Mouse (Mus musculus) mouse trophoblast stem cell (cell line): ENCODE measurements around the gene Armh1.
"Not testable (repeated sequence)": the region's sequence is repeated elsewhere in the genome, so short reads cannot be mapped to it uniquely, and the experiment has no call there.

Experiments
- in situ Hi-C, 2 experiments: fragments of 300-500 bp; cut with MseI, MboI; formaldehyde crosslinking; loops; 2 replicates in 1 of 2; 3 replicates in 1 of 2; pipeline ENCODE4 v1.15.1; 2025

Armh1 gene

DNA sequence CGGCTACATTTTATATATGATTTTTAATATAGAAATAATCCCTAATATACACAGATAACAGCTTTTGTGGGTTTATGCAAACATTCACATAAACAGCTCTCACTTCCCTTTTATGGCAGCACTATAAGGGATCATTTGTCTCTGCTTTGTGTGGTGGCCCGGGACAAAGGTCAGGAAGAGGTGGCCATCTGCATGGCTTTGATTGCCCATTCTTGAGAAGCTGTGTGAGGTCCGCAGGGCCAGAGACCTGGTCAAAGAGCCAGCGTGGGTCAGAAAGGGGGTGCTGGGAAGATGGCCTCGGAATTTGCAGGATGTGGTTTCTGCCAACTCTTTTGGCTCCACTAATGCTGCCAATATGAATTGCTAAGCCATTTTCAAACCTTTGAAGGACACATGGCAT is 28.9 kb downstream of the Armh1 start:
- in situ Hi-C loops = no loop called here

- in situ Hi-C loops = no loop called here
These were observed 30.1 kb downstream of the Armh1 start for GRCm38 (mm10) chr4:117221836-117222235.

DNA sequence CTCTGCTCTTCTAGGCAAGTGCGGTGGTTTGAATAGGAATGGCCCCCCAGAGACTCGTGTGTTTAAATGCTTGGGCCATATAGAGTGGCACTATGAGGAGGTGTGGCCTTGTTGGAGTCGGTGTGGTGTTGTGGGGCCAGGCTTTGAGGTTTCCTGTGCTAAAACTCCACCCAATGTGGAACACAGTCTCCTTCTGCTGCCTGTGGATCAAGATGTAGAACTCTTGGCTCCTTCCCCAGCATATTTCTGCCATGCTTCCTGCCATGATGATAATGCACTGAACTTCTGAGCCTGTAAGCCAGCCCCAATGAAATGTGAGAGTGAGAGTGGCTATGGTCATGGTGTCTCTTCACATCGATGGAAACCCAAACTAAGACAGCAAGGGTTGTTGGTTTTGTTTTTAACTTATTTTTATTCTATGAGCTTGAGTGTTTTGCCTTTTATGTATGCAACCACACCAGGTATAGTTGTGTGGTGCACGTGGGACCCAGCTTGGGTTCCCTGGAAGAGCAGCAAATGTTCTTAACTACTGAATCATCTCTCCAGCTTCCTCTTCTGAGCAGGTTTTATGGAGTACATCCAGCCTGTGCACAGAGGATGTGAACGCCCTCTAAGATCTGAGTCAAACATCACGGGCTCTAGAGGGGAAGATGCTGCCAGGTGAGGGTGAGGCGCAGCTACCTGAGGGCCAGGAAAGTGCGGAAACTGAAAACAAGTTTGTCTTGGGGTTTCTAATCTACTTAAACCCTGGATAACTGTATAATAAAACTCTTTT is 31.0 kb downstream of the Armh1 start:
- in situ Hi-C loops = no loop called here

GRCm38 (mm10) chr4:117218517-117219219 is 33.3 kb downstream of the Armh1 start:
- in situ Hi-C loops = no loop called here

- in situ Hi-C loops = no loop called here
These were observed 34.9 kb downstream of the Armh1 start for GRCm38 (mm10) chr4:117217029-117217428.

GRCm38 (mm10) chr4:117214250-117214649 is 37.7 kb downstream of the Armh1 start:
- in situ Hi-C loops = no loop called here

DNA sequence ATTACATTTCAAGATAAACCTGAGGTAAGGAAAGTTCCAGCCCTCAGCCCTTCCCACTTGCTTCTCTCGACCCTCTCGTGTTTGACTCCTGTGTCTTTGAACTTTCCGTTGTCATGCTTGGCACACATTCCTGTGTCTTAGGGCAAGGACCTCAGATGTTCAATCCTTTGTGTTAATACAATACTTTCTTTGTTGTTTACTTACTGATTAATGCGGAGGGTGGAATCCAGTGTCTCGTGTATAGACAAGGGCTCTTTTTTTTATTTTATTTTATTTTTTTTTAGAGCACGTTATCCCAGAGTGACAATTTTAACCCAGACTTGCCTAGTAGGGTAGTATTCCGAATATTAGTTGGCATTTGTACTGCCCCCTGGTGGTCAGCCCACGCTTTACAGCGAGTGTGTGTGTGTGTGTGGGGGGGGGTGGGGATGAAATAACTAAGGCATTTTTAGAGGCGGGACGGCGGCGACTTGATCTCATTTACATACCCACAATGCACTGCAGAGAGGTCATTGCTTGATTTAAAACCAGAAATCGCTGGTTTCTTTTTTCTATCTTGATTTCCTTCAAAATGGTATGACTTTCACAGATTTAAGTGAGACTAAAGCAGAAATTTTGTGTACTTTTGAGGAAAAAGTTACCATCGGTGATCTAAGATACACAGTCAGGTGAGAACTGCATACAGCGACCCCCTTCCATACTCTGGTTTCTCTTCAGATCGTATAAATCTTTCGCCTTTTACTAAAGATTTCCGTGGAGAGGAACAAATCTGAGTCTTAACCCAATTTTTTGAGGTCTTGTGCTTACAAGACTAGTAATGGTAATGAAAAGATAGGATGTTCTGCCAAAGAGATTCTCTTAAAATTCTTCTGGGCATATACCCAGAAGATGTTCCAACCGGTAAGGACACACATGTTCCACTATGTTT is 41.5 kb downstream of the Armh1 start:
- in situ Hi-C loops = no loop called here

DNA sequence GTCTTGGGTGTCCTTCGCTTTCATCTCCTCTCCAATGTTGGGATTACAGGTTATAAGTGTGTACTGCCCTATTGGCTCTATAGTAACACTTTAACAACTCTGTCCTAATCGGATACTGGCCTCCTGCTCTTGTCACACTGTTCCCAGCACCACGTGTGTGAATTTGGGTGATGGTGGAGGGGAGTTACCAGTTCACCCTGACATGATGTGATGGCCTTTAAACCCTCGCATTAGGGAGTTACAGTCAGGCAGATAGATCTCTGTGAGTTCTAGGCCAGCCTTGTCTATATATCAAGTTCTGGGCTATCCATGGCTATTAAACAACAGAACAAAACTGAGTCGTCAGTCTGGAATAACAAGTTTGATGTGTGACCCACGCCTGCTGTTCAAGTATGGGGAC is 42.3 kb downstream of the Armh1 start:
- in situ Hi-C loops = no loop called here

- in situ Hi-C loops = no loop called here
These were observed 49.0 kb downstream of the Armh1 start for GRCm38 (mm10) chr4:117202992-117203354.

GRCm38 (mm10) chr4:117202046-117202991 is 49.6 kb downstream of the Armh1 start:
- in situ Hi-C loops = no loop called here

GRCm38 (mm10) chr4:117191804-117192203 is 60.1 kb downstream of the Armh1 start:
- in situ Hi-C loops = no loop called here

- in situ Hi-C loops = no loop called here
These were observed 61.3 kb downstream of the Armh1 start for GRCm38 (mm10) chr4:117190660-117191059.

GRCm38 (mm10) chr4:117189856-117190543 is 61.9 kb downstream of the Armh1 start:
- in situ Hi-C loops = no loop called here

- in situ Hi-C loops = no loop called here
These were observed 62.5 kb downstream of the Armh1 start for GRCm38 (mm10) chr4:117189382-117189855.

- in situ Hi-C loops = no loop called here
These were observed 63.0 kb downstream of the Armh1 start for GRCm38 (mm10) chr4:117188969-117189368.

- in situ Hi-C loops = not testable (repeated sequence)
These were observed 69.2 kb downstream of the Armh1 start for GRCm38 (mm10) chr4:117182759-117183096.

GRCm38 (mm10) chr4:117181863-117182758 is 69.8 kb downstream of the Armh1 start, which contains the start of gene Kif2c:
Gene Kif2c (minus strand): TSS chr4:117182639.
- in situ Hi-C loops = no loop called here

GRCm38 (mm10) chr4:117169936-117170335 is 82.0 kb downstream of the Armh1 start:
- in situ Hi-C loops = no loop called here
